Mouse (Mus musculus): ENCODE data around the gene Vmn1r193.
"Not testable (repeated sequence)": the region's sequence is repeated elsewhere in the genome, so short reads cannot be mapped to it uniquely, and the experiment has no call there.

Vmn1r193 gene

GRCm38 (mm10) chr13:22223060-22223459 is at the start of gene Vmn1r193:
Gene Vmn1r193, minus strand, starts transcription at chr13:22223160.
- not testable (repeated sequence) for DNase-seq (ENCODE audit: low read depth)

- no peak for DNase-seq (ENCODE audit: low read depth)
Observed at GRCm38 (mm10) chr13:22271721-22272120, 48.8 kb upstream of the Vmn1r193 start.

- not testable (repeated sequence) for DNase-seq (ENCODE audit: low read depth)
Observed at GRCm38 (mm10) chr13:22270222-22270621, 47.3 kb upstream of the Vmn1r193 start, which contains the start of gene Vmn1r195. Gene Vmn1r195, plus strand, starts transcription at chr13:22270522.

- DNase-seq (ENCODE audit: low read depth): no peak
Observed at GRCm38 (mm10) chr13:22243915-22244314, 21.0 kb upstream of the Vmn1r193 start, which contains the start of gene Vmn1r194. Gene Vmn1r194, plus strand, starts transcription at chr13:22244215.

- DNase-seq (ENCODE audit: low read depth): not testable (repeated sequence)
Observed at GRCm38 (mm10) chr13:22192756-22193155, 30.2 kb downstream of the Vmn1r193 start.

- no peak for DNase-seq (ENCODE audit: low read depth)
Observed at GRCm38 (mm10) chr13:22191041-22191440, 31.9 kb downstream of the Vmn1r193 start, which contains the start of gene Vmn1r192. Gene Vmn1r192, minus strand, starts transcription at chr13:22191141.

- DNase-seq (ENCODE audit: low read depth): no peak
Observed at GRCm38 (mm10) chr13:22190385-22190784, 32.6 kb downstream of the Vmn1r193 start.

GRCm38 (mm10) chr13:22189313-22189712 is 33.6 kb downstream of the Vmn1r193 start:
- no peak for DNase-seq (ENCODE audit: low read depth)

GRCm38 (mm10) chr13:22183869-22184268 is 39.1 kb downstream of the Vmn1r193 start, which contains the start of gene Vmn1r191:
Gene Vmn1r191, minus strand, starts transcription at chr13:22183969.
- DNase-seq (ENCODE audit: low read depth): no peak

- DNase-seq (ENCODE audit: low read depth): no peak
Observed at GRCm38 (mm10) chr13:22168416-22168815, 54.5 kb downstream of the Vmn1r193 start.
